Mouse (Mus musculus) mature B cell (primary cell): ENCODE measurements around the gene Ccl12.

ENCODE experiments used
- in situ Hi-C: fragments of 300-500 bp; cut with MboI; formaldehyde crosslinking; loops from 2 replicates; pipeline ENCODE4 v1.14.3; 2019

Gene Ccl12

DNA sequence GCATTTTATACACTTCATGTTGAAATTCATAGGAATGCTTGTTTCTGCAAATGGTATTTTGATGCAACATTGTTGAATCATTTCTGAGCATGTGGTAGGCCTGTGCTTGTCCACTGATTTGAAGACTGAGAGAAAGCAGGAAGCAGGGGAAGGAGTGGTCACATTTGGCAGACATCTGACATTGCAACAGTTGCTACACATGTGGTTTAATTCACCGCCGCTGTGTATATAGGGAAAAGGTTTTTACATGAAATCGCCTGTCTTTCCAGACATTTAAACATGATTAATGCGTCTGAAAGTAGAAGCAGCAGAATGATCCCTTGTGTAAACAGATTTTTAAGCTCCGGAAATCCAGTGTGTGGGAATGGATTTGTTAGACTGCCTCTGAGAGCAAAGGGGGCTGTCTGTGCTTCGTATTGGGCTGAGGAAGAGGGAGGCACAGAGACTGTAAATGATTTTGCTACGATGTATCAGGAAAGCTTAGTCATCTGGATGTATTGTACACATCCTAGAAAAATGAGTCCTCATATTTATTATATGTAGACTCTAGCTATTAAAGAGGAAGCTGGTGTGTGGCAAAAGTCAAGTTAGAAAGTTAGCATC, 37.9 kb downstream of the Ccl12 start:
- in situ Hi-C loops, result no loop called here
